Mouse (Mus musculus) erythroblast, embryonic 14.5 days (primary cell): ENCODE measurements around the gene Klhdc8b.

Experiments used
- GATA1 ChIP-seq: IDR thresholded peaks from 2 replicates; pipeline ENCODE4 v1.6.1; 2012; ENCODE audit warnings: low read length, inconsistent platforms, mixed read lengths
- TAL1 ChIP-seq: IDR thresholded peaks from 3 replicates; pipeline ENCODE4 v1.6.1; 2012; ENCODE audit warnings: low read length, inconsistent platforms, mixed read lengths

DNA sequence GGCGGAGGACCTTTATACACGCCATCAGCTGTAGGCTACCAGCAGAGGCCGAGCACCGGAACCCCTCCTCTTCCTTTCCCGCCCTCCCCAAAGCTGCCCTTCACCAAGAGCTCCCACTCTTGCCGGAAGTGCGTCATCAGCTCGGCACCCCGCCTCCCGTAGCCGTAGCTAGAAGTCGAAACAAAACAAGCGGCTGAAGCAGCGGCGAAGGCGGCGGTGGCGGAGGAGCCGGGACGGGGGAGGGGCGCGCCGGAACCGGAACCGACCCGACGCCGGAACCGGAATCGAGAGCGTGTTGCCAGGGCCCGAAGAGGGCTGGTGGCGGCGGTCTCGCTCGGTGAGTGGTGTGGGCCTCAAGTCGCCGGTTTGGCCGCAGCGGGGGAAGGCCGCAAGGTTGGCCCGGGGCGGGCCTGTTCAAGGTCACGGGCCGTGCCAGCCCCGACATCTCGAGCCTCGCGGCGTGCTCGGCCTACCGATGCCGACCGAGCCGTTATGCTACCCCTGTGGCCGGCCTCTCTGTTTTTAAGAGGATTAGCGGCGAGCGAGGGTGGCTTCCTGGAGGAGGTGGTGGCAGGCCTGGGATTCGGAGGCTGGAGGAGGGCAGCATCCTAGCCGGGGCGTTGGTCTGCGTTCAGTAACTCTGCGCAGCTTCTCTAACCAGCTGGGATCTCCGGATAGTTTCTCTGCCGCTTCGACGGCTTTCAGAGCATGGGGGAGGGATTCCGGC is 29.3 kb upstream of the Klhdc8b start, which contains the start of gene Usp19:
- no peak for TF ChIP-seq GATA1
- TF ChIP-seq TAL1: no peak
